Mouse (Mus musculus): Measurements from ENCODE around the gene Tk1.
A peak's percentile ranks its signal among the peaks of the same experiment; 100 is the strongest.

Gene Tk1

GRCm38 (mm10) chr11:117779434-117780198, 46.3 kb downstream of the Tk1 start:
- Histone ChIP-seq H3K27me3 (ENCODE audit: insufficient read depth, low read length) (peaks cover 12% of the 10 kb centered on the region; the same call in 1 of the 2 replicates), H3K4me3 (replicated peaks; ENCODE audit: low read length) (peak overlapping the region; percentile 87), H3K9me3 (ENCODE audit: low read length) (no peaks in the 10 kb centered on the region), H3K36me3 (ENCODE audit: insufficient read depth, low read length) (peaks cover 51% of the 10 kb centered on the region), H3K4me1 (replicated peaks; ENCODE audit: low read depth, low read length) (peaks cover 73% of the 10 kb centered on the region)
- TF ChIP-seq CTCF (conservative IDR thresholded peaks at IDR 0.05; ENCODE audit: low read length) (no peak), NANOG (IDR thresholded peaks at IDR 0.05; ENCODE audit: borderline replicate concordance, low read length) (no peak), POU5F1 (IDR thresholded peaks at IDR 0.05; ENCODE audit: borderline replicate concordance, low read length) (no peak)

GRCm38 (mm10) chr11:117778851-117779433, 47.0 kb downstream of the Tk1 start:
- H3K27me3 ChIP-seq (ENCODE audit: insufficient read depth, low read length): peaks cover 5% of the 10 kb centered on the region; the same call in 1 of the 2 replicates
- no peaks in the 10 kb centered on the region for H3K9me3 ChIP-seq (ENCODE audit: low read length)
- H3K4me1 ChIP-seq (replicated peaks; ENCODE audit: low read depth, low read length): peaks cover 67% of the 10 kb centered on the region
- peaks cover 53% of the 10 kb centered on the region for H3K36me3 ChIP-seq (ENCODE audit: insufficient read depth, low read length)
- H3K4me3 ChIP-seq (replicated peaks; ENCODE audit: low read length): peak overlapping the region; percentile 87
- TF ChIP-seq NANOG (IDR thresholded peaks at IDR 0.05; ENCODE audit: borderline replicate concordance, low read length) (no peak), POU5F1 (IDR thresholded peaks at IDR 0.05; ENCODE audit: borderline replicate concordance, low read length) (no peak), CTCF (conservative IDR thresholded peaks at IDR 0.05; ENCODE audit: low read length) (no peak)

- peak overlapping the region; percentile 87; the same call in 1 of the 2 replicates for H3K4me3 ChIP-seq (replicated peaks; ENCODE audit: low read length)
- H3K4me1 ChIP-seq (replicated peaks; ENCODE audit: low read depth, low read length): peaks cover 58% of the 10 kb centered on the region
- 0 out of 2 replicates have a peak, but pooled peaks cover 2% of the 10 kb centered on the region for H3K27me3 ChIP-seq (ENCODE audit: insufficient read depth, low read length)
- TF ChIP-seq POU5F1 (IDR thresholded peaks at IDR 0.05; ENCODE audit: borderline replicate concordance, low read length) (no peak), CTCF (conservative IDR thresholded peaks at IDR 0.05; ENCODE audit: low read length) (no peak), NANOG (IDR thresholded peaks at IDR 0.05; ENCODE audit: borderline replicate concordance, low read length) (no peak)
- no peaks in the 10 kb centered on the region for H3K9me3 ChIP-seq (ENCODE audit: low read length)
- H3K36me3 ChIP-seq (ENCODE audit: insufficient read depth, low read length): peaks cover 62% of the 10 kb centered on the region
Observed at GRCm38 (mm10) chr11:117778031-117778430, 47.9 kb downstream of the Tk1 start.

GRCm38 (mm10) chr11:117777111-117777510, 48.8 kb downstream of the Tk1 start:
- H3K4me3 ChIP-seq (replicated peaks; ENCODE audit: low read length): no peak overlapping the region

GRCm38 (mm10) chr11:117776085-117776792, 49.7 kb downstream of the Tk1 start:
- Histone ChIP-seq H3K4me1 (replicated peaks; ENCODE audit: low read depth, low read length) (peaks cover 40% of the 10 kb centered on the region), H3K36me3 (ENCODE audit: insufficient read depth, low read length) (peaks cover 79% of the 10 kb centered on the region), H3K4me3 (replicated peaks; ENCODE audit: low read length) (no peak overlapping the region), H3K9me3 (ENCODE audit: low read length) (no peaks in the 10 kb centered on the region), H3K27me3 (ENCODE audit: insufficient read depth, low read length) (no peaks in the 10 kb centered on the region)
- TF ChIP-seq POU5F1 (IDR thresholded peaks at IDR 0.05; ENCODE audit: borderline replicate concordance, low read length): no peak
- TF ChIP-seq NANOG (IDR thresholded peaks at IDR 0.05; ENCODE audit: borderline replicate concordance, low read length): no peak
- no peak for TF ChIP-seq CTCF (conservative IDR thresholded peaks at IDR 0.05; ENCODE audit: low read length)

More at GRCm38 (mm10) chr11:117777111-117777510, 48.8 kb downstream of the Tk1 start:
- Histone ChIP-seq H3K4me1 (replicated peaks; ENCODE audit: low read depth, low read length) (peaks cover 49% of the 10 kb centered on the region), H3K9me3 (ENCODE audit: low read length) (no peaks in the 10 kb centered on the region), H3K36me3 (ENCODE audit: insufficient read depth, low read length) (peaks cover 71% of the 10 kb centered on the region), H3K27me3 (ENCODE audit: insufficient read depth, low read length) (no peaks in the 10 kb centered on the region)
- TF ChIP-seq CTCF (conservative IDR thresholded peaks at IDR 0.05; ENCODE audit: low read length) (no peak), POU5F1 (IDR thresholded peaks at IDR 0.05; ENCODE audit: borderline replicate concordance, low read length) (no peak), NANOG (IDR thresholded peaks at IDR 0.05; ENCODE audit: borderline replicate concordance, low read length) (no peak)

DNA sequence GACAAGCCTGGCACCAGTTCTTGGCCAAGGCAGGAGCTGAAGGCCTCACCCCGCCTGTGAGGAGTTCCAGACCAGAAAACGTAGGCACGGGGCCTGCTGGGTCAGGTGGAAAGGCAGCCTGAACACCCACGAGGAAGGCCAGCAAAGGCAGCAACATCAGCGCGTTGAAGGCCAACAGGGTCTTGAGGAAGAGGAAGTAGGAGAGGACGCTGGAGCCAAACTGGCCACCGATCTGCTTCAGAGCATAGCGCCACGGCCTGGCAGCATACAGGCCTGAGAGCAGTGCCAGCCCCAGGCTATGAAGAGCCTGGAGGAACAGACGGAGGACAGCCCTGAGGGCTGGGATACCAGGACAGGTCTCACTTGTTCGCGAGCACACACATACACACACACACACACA, 50.4 kb downstream of the Tk1 start:
- H3K9me3 ChIP-seq (ENCODE audit: low read length): no peaks in the 10 kb centered on the region
- TF ChIP-seq CTCF (conservative IDR thresholded peaks at IDR 0.05; ENCODE audit: low read length): no peak
- H3K4me3 ChIP-seq (replicated peaks; ENCODE audit: low read length): no peak overlapping the region
- peaks cover 86% of the 10 kb centered on the region for H3K36me3 ChIP-seq (ENCODE audit: insufficient read depth, low read length)
- H3K27me3 ChIP-seq (ENCODE audit: insufficient read depth, low read length): no peaks in the 10 kb centered on the region
- H3K4me1 ChIP-seq (replicated peaks; ENCODE audit: low read depth, low read length): peaks cover 37% of the 10 kb centered on the region

DNA sequence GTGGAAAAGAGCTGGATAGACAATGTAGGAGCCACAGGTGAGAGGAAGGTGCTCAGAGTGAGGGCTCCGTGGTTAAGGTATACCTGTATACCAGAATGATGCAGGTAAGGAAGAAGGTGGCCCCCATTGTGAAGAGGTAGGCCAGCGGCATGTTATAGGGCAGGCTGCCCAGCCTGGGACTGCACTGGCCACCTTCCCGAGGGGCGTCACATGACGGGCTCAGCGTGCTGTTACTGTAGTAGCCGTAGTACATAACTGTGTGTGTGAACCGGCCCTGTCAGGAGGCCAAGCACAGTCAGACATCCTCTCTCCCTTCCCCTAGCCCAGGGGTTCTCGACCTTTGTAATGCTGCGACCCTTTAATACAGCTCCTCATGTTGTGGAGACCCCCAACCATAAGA, 51.0 kb downstream of the Tk1 start:
- peaks cover 43% of the 10 kb centered on the region for H3K4me1 ChIP-seq (replicated peaks; ENCODE audit: low read depth, low read length)
- no peaks in the 10 kb centered on the region for H3K27me3 ChIP-seq (ENCODE audit: insufficient read depth, low read length)
- peaks cover 93% of the 10 kb centered on the region for H3K36me3 ChIP-seq (ENCODE audit: insufficient read depth, low read length)
- no peaks in the 10 kb centered on the region for H3K9me3 ChIP-seq (ENCODE audit: low read length)
- no peak overlapping the region for H3K4me3 ChIP-seq (replicated peaks; ENCODE audit: low read length)
- TF ChIP-seq CTCF (conservative IDR thresholded peaks at IDR 0.05; ENCODE audit: low read length) (no peak), POU5F1 (IDR thresholded peaks at IDR 0.05; ENCODE audit: borderline replicate concordance, low read length) (no peak), NANOG (IDR thresholded peaks at IDR 0.05; ENCODE audit: borderline replicate concordance, low read length) (no peak)

DNA sequence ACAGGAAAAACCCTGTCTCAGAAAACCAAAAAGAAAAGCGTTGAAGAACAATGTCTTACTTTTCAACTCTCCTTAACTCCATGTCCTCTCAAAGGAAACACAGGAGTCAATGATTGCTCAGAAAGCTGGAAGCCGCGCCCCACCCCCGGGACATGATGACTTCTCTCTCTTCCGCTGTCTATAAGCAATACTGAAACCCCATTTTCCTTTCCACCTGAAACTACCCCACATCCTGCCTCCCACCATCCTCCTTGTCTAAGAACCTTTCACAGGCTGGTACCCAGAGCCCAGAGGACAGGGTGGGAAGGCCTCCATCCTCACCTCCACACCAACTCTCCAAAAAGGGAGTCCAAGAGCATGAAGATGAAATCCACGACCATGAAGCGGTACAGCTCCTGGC, 53.5 kb downstream of the Tk1 start:
- Histone ChIP-seq H3K9me3 (ENCODE audit: low read length) (no peaks in the 10 kb centered on the region), H3K4me1 (replicated peaks; ENCODE audit: low read depth, low read length) (peaks cover 41% of the 10 kb centered on the region), H3K36me3 (ENCODE audit: insufficient read depth, low read length) (peaks cover 100% of the 10 kb centered on the region), H3K27me3 (ENCODE audit: insufficient read depth, low read length) (no peaks in the 10 kb centered on the region), H3K4me3 (replicated peaks; ENCODE audit: low read length) (no peak overlapping the region)
- TF ChIP-seq POU5F1 (IDR thresholded peaks at IDR 0.05; ENCODE audit: borderline replicate concordance, low read length): no peak
- TF ChIP-seq NANOG (IDR thresholded peaks at IDR 0.05; ENCODE audit: borderline replicate concordance, low read length): no peak
- TF ChIP-seq CTCF (conservative IDR thresholded peaks at IDR 0.05; ENCODE audit: low read length): no peak
